Mouse (Mus musculus) Patski (cell line): ENCODE data around the gene Spata5. TPM values are rescaled to one million over a fixed set of nuclear protein-coding genes. Genes with fewer than 3 reads are reported as not detected.

Experiments
- ATAC-seq: fragments of 100-300 bp; one replicate; pipeline ENCODE4 v1.8.0; 2021
- CTCF ChIA-PET: fragments of 350-600 bp; sonication (Branson Sonifier 250); formaldehyde crosslinking; loops from one replicate; lab custom pipeline; 2022; ENCODE audit warnings: inconsistent platforms; lab: Charles Lee
- POLR2A ChIA-PET: fragments of 350-600 bp; sonication (Branson Sonifier 250); formaldehyde crosslinking; loops from one replicate; lab custom pipeline; 2022; ENCODE audit warnings: antibody characterized with exemption, inconsistent platforms; lab: Charles Lee
- DNase-seq: peaks from one replicate; pipeline ENCODE4 v3.0.0-alpha.2; 2011; ENCODE audit warnings: low read depth, low spot score
- H3K27me3 ChIP-seq: fragments of 371-371 bp; one replicate; pipeline ENCODE4 v1.5.1; 2021
- CTCF ChIP-seq: fragments of 100-300 bp; IDR thresholded peaks from one replicate; pipeline ENCODE4 v1.5.1; 2021
- in situ Hi-C: fragments of 300-500 bp; cut with MboI; formaldehyde crosslinking; loops from 3 replicates; pipeline ENCODE4 v1.11.1; 2018; ENCODE audit warnings: low pct_unique_long_range_greater_than_20kb, mixed read lengths
- polyA plus RNA-seq: library from polyadenylated mRNA; unstranded; gene quantifications from one replicate; pipeline ENCODE4 v1.2.3, GENCODE M21; 2021

The Spata5 gene
- polyA plus RNA-seq, 1 experiment from 2014 or later = 43.3 TPM

DNA sequence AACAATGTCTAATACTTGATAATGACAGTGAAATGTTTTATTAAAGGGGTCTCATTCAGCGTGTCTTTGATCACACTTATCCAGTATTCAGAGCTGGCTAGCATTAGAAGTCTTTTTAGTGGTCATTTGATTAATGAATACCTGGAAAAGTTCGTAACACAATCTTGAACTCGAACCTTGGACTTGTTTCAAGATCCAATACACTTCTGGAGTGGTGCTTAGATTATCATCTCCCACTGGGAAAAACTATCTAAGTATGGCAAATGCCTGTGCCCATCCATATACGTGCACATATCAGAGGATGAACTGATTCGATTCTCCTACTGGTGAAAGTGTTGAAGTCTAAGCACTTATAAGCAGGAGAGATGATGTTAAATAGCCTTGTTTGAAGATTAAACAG lies 1.4 kb upstream of the Spata5 start:
- in situ Hi-C loops = loop anchor here (25.0 kb wide), 2 partner anchors 206 to 556 kb away; partner anchors contain the start of gene 4932438A13Rik
- ChIA-PET POLR2A (interaction anchor here (0.6 kb wide), 1 partner anchor 190 kb away, joined by 4 read pairs; no protein-coding TSS in a partner anchor), CTCF (interaction anchor here (0.9 to 5.2 kb wide), 5 partner anchors 9 to 199 kb away, joined by 3 to 69 read pairs (median 3); no protein-coding TSS in a partner anchor)
- ATAC-seq (no peak), DNase-seq (no peak)
- no peak for TF ChIP-seq CTCF
- no peaks in the 10 kb centered on the region for H3K27me3 ChIP-seq

DNA sequence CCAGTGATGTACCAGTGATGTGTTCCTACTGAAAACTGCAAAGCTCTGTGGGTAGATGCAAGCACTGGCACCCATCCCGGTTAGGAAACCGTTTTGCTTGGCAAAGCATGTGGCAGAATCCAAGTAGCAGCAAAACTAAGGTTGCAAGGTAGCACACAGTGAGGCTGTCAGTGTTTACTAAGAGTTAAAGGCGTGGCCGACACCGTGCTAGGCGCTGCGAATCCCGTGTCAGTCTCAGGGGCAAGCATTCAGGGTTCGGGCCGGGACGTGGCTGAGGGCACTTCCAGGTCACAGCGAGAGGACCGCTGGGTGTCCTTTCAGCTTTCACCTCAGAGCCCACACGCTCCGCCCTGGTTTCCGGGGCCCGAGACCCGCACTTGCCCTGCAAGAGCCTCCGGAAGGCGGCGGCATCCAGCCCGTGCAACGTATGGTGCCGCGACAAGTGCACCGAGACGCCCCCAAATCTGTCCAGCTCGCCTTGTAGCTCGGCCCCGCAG lies 687 bp upstream of the Spata5 start:
- peak; percentile 77 for ATAC-seq
- DNase-seq = no peak
- no peaks in the 10 kb centered on the region for H3K27me3 ChIP-seq
- CTCF ChIA-PET = no interaction called here
- TF ChIP-seq CTCF = no peak
- POLR2A ChIA-PET = interaction anchor here (1.1 kb wide), 1 partner anchor 107 kb away, joined by 3 read pairs; the partner anchor contains the start of gene Bbs12
- in situ Hi-C loops = loop anchor here (25.0 kb wide), 2 partner anchors 207 to 557 kb away; partner anchors contain the start of gene 4932438A13Rik

DNA sequence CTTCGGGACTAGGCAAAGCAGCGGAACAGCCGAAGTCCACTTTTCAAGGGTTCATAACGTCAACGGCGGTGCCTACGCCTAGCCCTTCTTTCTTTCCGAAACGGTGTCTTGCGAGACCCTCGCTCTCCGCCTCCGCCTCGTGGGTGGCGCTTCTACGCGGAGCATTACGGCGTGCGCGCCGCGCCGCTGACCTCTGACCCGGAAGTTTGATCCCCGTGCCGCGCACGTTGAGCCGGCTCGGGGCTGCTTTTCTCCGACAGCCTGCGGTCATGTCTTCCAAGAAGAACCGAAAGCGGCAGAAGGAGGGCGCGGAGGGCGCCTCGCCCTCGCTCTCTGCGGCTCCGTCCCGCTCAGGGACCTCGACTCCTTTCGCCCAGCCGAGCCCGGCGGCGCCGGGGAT lies 376 bp downstream of the Spata5 start, which contains the start of gene Nudt6:
Gene Nudt6, minus strand, starts transcription at position 140 of the 400 bp plus-strand sequence.
- H3K27me3 ChIP-seq = no peaks in the 10 kb centered on the region
- ChIA-PET POLR2A (interaction anchor here (1.1 kb wide), 1 partner anchor 108 kb away, joined by 3 read pairs; the partner anchor contains the start of gene Bbs12), CTCF (no interaction called here)
- DNase-seq = no peak
- no peak for TF ChIP-seq CTCF
- in situ Hi-C loops = loop anchor here (25.0 kb wide), 2 partner anchors 208 to 558 kb away; partner anchors contain the start of gene 4932438A13Rik
- ATAC-seq = peak; percentile 56

DNA sequence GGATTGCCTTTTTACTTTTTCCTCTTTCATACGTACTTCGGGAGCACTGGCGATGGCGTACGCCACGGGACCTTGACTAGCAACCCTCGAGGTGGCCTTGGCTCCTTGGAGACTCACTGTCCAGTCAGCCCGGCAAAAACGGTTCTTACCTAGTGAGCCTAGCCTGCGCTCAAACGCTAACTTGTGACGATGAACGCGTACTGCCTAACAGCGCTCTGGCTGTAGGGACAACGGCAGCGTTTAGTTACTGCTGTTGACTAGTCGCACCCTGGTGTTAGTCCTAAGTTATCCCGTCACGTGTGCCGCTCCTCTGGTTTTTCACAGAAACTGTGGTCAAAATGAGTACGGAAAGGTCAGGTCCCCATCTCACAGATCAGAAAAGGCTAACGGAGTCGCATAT lies 945 bp downstream of the Spata5 start:
- no peak for TF ChIP-seq CTCF
- ChIA-PET POLR2A (interaction anchor here (0.6 kb wide), 2 partner anchors 229 to 468 kb away, joined by 4 to 5 read pairs; no protein-coding TSS in a partner anchor), CTCF (no interaction called here)
- no peak for ATAC-seq
- no peaks in the 10 kb centered on the region for H3K27me3 ChIP-seq
- in situ Hi-C loops = loop anchor here (25.0 kb wide), 2 partner anchors 208 to 558 kb away; partner anchors contain the start of gene 4932438A13Rik
- DNase-seq = no peak

DNA sequence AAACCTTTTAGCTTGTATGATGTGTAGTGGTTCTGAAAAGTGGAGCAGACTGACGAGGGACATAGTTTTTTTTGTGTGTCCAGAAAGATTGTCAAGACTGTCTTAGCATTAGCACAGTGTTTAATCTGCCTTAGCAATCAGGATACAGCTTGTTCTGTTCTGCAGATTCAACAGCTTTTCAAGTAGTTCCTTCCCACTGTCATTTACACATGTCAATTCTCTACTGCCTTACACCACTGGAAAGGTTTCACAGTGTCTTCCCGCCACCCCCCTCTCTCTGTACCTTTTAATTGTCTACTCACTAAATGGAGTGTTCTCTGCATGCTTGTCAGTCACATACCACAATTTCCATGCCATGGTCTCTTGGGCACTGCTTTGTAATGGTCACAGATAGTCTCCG lies 1.5 kb downstream of the Spata5 start:
- TF ChIP-seq CTCF = no peak
- ChIA-PET CTCF (no interaction called here), POLR2A (interaction anchor here (0.6 kb wide), 3 partner anchors 182 to 467 kb away, joined by 4 to 5 read pairs (median 4); no protein-coding TSS in a partner anchor)
- in situ Hi-C loops = loop anchor here (25.0 kb wide), 2 partner anchors 209 to 559 kb away; partner anchors contain the start of gene 4932438A13Rik
- no peaks in the 10 kb centered on the region for H3K27me3 ChIP-seq
- ATAC-seq = no peak
- no peak for DNase-seq

DNA sequence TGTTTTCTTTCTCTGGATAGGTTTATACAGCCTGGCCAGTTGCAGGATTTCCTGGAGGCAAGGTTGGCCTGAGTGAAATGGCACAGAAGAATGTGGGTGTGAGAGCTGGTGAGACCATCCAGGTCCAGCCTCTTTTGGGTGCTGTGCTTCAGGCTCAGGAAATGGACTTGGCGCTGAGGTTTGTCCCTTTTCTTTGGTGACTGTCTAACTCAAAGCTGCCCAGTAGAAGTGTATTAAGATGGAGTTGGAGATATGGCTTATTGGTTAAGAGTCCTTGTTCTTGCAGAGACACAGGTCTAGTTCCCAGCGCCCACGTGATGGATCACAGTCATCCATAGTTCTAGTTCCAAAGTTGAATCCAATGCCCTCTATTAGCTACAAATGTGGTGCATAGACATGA lies 6.4 kb downstream of the Spata5 start:
- POLR2A ChIA-PET = no interaction called here
- no peak for TF ChIP-seq CTCF
- CTCF ChIA-PET = no interaction called here
- in situ Hi-C loops = loop anchor here (5.0 kb wide), 1 partner anchor 776 kb away; no protein-coding TSS in a partner anchor
- DNase-seq (no peak), ATAC-seq (no peak)
- H3K27me3 ChIP-seq = no peaks in the 10 kb centered on the region

DNA sequence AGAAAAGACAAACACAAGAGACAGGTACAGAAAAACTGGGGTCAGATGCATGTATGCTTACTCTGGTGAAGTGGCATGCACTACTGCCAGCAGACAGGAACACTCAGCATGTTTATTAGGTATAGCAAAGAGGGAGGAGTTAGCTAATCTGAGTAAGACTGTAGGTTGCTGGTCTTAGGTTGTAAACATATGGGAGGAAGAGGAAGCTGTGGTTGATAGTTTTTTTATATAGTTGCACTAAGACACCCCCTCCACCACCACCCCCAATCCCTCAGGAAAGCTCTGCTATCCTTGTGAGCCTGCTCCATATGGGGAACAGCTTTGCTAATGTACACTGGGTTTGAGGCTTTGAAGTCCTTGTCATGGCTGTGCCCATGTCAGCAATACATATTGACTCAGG lies 10.7 kb downstream of the Spata5 start:
- no peak for TF ChIP-seq CTCF

DNA sequence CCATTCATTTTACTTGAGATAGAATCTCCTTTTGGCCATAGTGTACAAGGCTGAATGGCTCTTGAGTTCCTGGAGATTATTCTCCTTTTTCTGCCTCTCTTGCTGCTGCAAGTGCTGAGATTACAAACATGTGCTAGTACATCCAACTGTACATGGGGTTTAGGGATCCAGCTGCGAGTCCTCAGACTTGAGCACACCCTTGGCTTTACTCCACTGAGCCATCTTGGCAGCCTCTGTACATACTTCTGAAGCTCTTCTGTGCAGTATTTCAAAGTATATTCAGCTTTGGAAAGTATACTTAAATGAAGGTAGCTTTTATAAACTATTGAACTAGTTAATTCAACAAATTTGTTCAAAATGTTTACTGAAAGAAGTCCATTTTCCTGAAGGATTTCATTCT lies 20.1 kb downstream of the Spata5 start:
- in situ Hi-C loops = no loop called here
- DNase-seq (no peak), ATAC-seq (no peak)
- CTCF ChIA-PET = interaction anchor here (1.0 kb wide), 1 partner anchor 12 kb away, joined by 4 read pairs; no protein-coding TSS in a partner anchor
- no peak for TF ChIP-seq CTCF
- no peaks in the 10 kb centered on the region for H3K27me3 ChIP-seq
- POLR2A ChIA-PET = no interaction called here

More for the DNA sequence above, 10.7 kb downstream of the Spata5 start:
- POLR2A ChIA-PET = no interaction called here
- no peak for DNase-seq
- CTCF ChIA-PET = interaction anchor here (1.9 kb wide), 1 partner anchor 13 kb away, joined by 6 read pairs; no protein-coding TSS in a partner anchor
- in situ Hi-C loops = no loop called here
- ATAC-seq = no peak
- H3K27me3 ChIP-seq = no peaks in the 10 kb centered on the region

DNA sequence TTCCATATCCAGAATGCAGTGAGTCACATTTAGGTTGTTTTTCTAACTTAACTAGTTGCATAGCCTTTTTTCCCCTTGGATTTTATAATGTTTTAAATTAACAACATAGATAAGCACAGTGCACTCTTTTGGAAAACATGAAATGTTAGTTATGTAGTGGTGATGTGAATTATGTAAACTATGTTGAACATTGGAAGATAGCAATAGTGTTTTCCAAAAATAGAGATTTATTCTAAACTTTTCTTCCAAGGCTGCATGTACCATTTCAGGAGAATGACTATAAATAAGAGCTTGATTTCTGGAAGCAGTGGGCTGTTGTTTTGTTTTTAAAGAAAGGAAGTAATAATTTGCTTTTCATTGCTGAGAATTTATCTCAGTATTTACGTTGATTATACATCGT lies 23.7 kb downstream of the Spata5 start:
- in situ Hi-C loops = no loop called here
- TF ChIP-seq CTCF = no peak
- no peaks in the 10 kb centered on the region for H3K27me3 ChIP-seq
- ATAC-seq (no peak), DNase-seq (no peak)
- CTCF ChIA-PET = interaction anchor here (2.0 kb wide), 1 partner anchor 13 kb away, joined by 6 read pairs; no protein-coding TSS in a partner anchor
- POLR2A ChIA-PET = interaction anchor here (1.3 kb wide), 1 partner anchor 11 kb away, joined by 3 read pairs; no protein-coding TSS in a partner anchor

DNA sequence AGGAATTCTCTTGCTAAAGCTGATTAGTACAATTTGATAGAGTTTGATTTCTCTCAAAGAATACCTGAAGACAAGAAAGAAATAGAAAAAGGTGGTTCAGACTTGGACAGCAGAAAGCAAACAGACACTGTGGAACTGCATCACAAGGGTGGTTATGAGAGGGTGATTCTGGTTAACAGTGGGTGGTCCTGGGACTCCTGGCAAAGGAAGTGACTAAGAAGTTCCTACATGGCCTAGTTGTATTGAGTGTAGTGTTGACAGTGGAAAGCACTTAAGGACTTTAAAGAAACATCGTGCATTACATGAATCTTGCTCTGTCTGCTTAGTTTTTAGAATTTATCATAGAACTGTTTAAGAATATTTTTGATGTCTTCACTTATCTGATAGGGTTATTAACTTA lies 36.3 kb downstream of the Spata5 start:
- in situ Hi-C loops = loop anchor here (25.0 kb wide), 1 partner anchor 1406 kb away; no protein-coding TSS in a partner anchor
- ChIA-PET CTCF (interaction anchor here (1.3 kb wide), 1 partner anchor 42 kb away, joined by 4 read pairs; no protein-coding TSS in a partner anchor), POLR2A (no interaction called here)
- no peak for TF ChIP-seq CTCF
- H3K27me3 ChIP-seq = no peaks in the 10 kb centered on the region
- no peak for DNase-seq
- ATAC-seq = no peak
